In genomic region chr3:136050215-136050614, GRCm38 (mm10) we compare ENCODE assay signal across 25 mouse cellular contexts.
"Had no signal": no experiment of that assay in that cellular context is flagged by ENCODE, and none has a peak within 500 bp of the region (broad histone marks: within the 10 kb centered on the region; RNA-seq: fewer than 3 reads in every experiment).

No protein-coding gene starts in this region.

- DNase-seq: gastrocnemius, postnatal 14 days; gastrocnemius, postnatal 36 days; heart, adult 2 months; heart, postnatal 10 days; heart, postnatal 4 days; kidney, adult 18-20 months; kidney, adult 8-10 months; kidney, postnatal 10 days; kidney, postnatal 25 days; kidney, postnatal 4 days; liver had no signal

- H3K4me3 ChIP-seq: heart, adult 2 months; heart, embryonic 10.5 days; heart, embryonic 12.5 days; hindbrain, embryonic 10.5 days; hindbrain, embryonic 12.5 days; intestine, embryonic 15.5 days; layer of hippocampus, adult 2 months; left cerebral cortex, adult 2 months; limb, embryonic 13.5 days had no signal

- H3K36me3 ChIP-seq: heart, embryonic 10.5 days; heart, embryonic 12.5 days; hindbrain, embryonic 10.5 days; hindbrain, embryonic 12.5 days; intestine, embryonic 15.5 days; limb, embryonic 13.5 days had no signal

- H3K27ac ChIP-seq: heart, adult 2 months; heart, embryonic 10.5 days; hindbrain, embryonic 10.5 days; hindbrain, embryonic 12.5 days; hindbrain, embryonic 14.5 days; intestine, embryonic 15.5 days; layer of hippocampus, adult 2 months; left cerebral cortex, adult 2 months; limb, embryonic 13.5 days; liver, embryonic 14.5 days had no signal

- H3K9ac ChIP-seq: heart, embryonic 12.5 days; hindbrain, embryonic 12.5 days; hindbrain, embryonic 14.5 days; intestine, embryonic 15.5 days; limb, embryonic 13.5 days; liver, embryonic 14.5 days had no signal

- H3K9me3 ChIP-seq: heart, embryonic 10.5 days; heart, embryonic 12.5 days; hindbrain, embryonic 10.5 days; hindbrain, embryonic 12.5 days; intestine, embryonic 15.5 days; limb, embryonic 13.5 days had no signal

- H3K4me1 ChIP-seq: heart, embryonic 10.5 days; heart, embryonic 12.5 days; hindbrain, embryonic 10.5 days; hindbrain, embryonic 12.5 days; intestine, embryonic 15.5 days; limb, embryonic 13.5 days had no signal

- ATAC-seq: hindbrain, embryonic 16.5 days; inflammation-experienced regulatory T-cells, adult 6 months; intestine, embryonic 15.5 days; intestine, postnatal 0 days had no signal

- H3K4me2 ChIP-seq: heart, embryonic 12.5 days; hindbrain, embryonic 12.5 days; hindbrain, embryonic 14.5 days; intestine, embryonic 15.5 days; limb, embryonic 13.5 days; liver, embryonic 11.5 days had no signal

- H3K27me3 ChIP-seq: heart, embryonic 12.5 days; hindbrain, embryonic 12.5 days; intestine, embryonic 15.5 days; limb, embryonic 13.5 days had no signal
